Mouse (Mus musculus): ENCODE results near the gene Pnisr.

Gene Pnisr

DNA sequence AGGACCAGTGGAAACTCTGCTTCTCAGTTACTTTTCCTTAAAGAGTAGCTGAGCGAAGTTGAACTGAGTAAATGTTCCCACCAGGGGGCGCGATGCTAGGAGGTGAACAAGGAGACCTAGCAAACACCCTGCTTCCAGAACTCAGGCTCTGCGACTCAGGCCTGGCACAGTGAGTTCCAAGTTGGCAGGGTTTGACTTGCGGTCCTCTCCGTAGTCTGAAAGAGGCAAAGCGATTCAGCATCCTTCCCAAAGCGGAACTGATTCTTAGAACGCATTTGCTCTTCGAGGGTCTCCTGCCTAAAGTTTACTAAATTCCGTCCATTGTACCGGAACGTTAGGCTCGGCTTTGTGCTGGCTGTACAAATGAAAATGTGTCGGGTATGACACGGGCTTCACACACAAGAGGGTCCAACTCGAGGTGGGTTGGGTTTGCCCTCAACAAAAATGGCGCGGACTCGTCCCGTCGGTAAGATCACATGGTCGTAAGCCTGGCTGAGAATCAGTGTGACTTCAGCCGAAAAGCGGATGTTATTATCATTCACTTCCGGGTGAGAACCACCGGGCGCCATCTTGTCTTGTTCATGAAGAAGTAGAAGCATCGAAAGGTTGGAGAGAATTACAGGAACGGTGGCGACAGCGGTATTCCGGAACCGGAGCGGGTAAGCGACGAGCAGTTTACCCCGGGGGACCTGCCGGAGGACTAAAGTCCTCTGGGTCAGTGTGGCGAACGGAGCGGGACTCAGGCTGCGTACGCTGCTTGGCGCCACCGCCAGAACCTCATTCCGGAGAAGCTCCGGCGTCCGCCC, at the start of gene Pnisr:
TSS of gene Pnisr (plus strand) at position 103 of the 806 bp plus-strand sequence.
- peak; percentile 91 to 97 for DNase-seq (ENCODE audit: low spot score in 2 of 2)

DNA sequence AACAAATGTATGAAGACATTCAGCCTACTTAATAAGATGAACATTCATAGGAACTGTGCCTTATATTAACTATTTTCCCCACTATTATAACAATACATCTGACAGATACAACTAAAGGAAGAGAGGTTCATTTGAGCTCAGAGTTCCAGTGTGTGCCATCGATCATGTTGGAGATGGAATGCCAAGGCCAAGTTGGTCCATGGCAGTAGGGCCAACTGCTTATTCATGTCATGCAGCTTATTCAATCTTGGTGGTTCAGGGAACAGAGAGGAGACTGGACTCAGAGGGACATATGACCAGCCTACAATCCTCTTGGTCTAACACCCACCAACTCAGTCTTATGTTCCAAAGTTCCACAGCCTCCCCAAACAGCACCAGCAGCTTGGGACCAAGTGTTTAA, 46.4 kb upstream of the Pnisr start:
- no peak for DNase-seq (ENCODE audit: low spot score in 2 of 2)

GRCm38 (mm10) chr4:21801620-21802019, 45.8 kb upstream of the Pnisr start:
- DNase-seq (ENCODE audit: low spot score in 2 of 2) = no peak

DNA sequence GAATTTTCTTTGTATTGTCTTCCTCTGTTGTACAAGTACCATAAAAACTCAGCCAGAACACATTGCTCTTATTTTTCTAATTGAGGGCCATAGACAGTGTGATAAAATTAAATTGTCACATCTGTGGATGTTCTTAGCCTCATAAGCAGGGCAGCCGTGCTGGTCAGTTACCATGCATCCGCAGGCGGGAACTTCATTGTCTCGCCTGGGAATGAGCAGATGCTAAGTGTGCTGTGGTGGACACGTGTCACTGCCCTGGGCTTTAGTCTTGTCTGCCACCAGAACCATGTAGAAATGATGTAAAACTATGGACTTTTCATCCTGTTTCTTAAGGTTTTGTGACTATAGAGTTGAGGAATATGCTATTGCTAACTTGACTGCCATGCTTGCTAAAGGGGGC, 40.2 kb upstream of the Pnisr start:
- DNase-seq (ENCODE audit: low spot score in 2 of 2) = no peak

DNA sequence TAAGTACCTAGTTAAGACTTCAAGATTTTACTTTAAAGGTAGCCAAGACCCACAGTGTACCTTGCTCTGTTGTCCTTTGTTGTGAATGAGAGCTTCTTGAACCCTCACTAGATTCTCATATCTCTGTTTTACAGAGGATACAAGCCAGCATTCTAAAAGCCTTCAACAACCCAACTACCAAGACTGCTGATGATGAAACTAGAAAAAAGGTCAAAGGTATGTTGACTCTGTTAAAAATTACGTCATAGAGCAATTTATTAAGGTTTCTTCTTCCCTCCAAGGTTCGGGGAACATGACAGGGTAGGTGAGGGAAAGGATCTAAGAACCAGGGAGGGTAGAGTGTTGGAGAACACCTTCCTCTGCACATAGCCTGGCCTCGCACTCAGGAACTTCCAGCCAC, 36.8 kb upstream of the Pnisr start:
- DNase-seq (ENCODE audit: low spot score in 2 of 2) = no peak

DNA sequence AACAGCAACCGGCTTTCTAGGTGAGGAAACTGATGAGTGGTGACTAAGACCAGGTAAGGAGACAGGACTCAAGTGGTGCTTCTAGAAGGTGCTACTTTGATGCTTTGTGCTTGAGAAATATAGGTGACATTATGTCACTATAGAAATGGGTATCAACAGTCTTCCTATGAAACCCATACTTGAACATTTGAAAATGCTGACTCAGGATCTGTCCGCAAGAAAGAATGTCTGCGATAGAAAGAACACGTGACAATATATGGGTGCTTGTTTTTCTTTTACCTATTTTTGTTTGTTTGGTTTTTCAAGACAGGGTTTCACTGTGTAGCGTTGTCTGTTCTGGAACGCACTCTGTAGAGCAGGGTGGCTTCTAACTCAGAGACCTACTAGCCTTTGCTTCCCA, 34.7 kb upstream of the Pnisr start:
- DNase-seq (ENCODE audit: low spot score in 2 of 2) = no peak

DNA sequence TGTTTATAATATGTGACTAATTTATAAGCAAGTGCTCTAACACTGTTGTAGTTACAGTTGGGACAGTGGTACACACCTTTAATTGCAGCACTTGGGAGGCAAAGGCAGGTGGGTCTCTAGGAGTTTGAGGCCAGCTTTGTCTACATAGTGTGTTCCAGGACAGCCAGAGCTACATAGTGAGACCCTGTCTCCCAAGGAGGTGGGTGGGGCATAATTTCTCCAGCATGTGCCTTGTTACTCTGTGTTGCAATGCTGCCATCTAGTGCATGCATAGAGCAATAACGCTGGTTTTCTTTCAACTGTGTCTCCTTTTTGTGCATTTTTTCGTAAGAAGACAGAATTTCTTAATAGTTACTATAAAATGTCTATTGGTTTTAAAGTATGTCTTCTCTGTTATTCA, 33.4 kb upstream of the Pnisr start:
- DNase-seq (ENCODE audit: low spot score in 2 of 2) = peak in 1 of 2 experiments; percentile 44

- no peak for DNase-seq (ENCODE audit: low spot score in 2 of 2)
Observed at GRCm38 (mm10) chr4:21826616-21827015, 20.8 kb upstream of the Pnisr start.

GRCm38 (mm10) chr4:21832844-21833243, 14.5 kb upstream of the Pnisr start:
- DNase-seq (ENCODE audit: low spot score in 2 of 2) = no peak

DNA sequence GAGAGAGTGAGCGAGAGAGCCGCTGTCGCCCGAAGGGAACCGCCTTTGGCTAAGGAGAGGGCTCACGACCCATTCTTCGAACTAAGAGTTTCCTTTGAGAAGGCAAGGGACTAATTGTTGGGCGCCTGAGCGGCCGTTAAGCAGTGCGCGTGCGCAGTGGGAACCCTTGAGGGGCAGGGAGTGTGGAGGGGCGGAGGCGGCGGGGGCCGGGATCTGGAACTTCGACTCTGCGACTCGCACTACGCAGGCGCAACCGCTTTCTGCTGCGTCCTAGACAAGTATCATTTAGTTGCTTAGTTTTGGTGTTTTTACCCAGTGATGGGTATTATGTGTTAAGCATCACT, 876 bp downstream of the Pnisr start:
- peak; percentile 61 to 84 for DNase-seq (ENCODE audit: low spot score in 2 of 2)

GRCm38 (mm10) chr4:21857481-21857880, 10.1 kb downstream of the Pnisr start:
- DNase-seq (ENCODE audit: low spot score in 2 of 2) = no peak

GRCm38 (mm10) chr4:21865226-21865625, 17.8 kb downstream of the Pnisr start:
- DNase-seq (ENCODE audit: low spot score in 2 of 2) = no peak

DNA sequence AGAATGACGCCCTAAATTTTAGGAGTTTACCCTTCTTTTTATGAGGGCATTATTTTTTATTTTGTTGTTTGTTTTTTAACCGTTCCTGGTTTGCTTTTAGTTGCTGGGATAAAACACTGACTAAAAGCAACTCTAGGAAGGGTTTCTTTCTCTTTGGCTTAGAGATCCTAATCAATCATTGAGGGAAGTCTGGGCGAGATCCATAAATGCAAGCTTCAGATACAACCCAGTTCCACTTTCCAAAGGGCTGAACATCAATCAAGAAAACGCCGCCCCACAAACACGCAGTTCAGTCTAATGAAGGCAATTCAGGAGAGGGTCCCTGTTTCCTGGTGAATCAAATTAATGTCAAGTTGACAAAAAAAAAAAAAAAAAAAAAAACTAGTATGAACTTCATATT, 31.4 kb downstream of the Pnisr start:
- no peak for DNase-seq (ENCODE audit: low spot score in 2 of 2)

DNA sequence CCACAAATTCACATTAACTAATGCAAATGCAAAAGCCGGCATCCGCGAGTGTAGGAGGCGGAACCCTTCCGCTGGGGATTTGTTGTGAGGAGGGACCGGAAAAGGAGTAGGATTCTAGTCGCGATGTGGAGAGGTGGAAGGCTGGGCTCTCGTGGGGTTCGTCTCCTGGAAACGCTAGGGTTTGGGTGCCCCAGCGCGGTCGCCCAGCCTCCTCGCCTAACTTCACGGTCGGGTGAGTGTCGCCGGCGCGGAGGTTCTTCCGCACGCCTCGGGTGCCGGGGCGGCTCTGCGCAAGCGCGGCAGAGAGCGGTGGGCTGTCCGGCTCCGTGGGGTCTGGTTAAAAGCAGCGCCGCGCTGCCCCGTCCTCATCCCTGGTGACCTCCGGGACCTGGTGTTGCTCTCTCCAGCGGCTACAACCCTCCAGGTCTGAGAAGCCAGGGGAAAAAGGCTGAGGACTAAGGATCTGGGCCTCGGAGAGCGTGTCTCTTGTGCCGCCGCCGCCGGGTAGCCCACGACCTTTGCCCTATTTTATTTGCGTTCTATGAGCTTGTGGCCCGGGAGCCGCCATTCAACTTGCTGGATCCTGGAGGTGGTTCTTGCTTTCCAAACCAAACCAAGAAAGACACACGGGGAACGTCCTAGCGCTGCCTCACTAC, 32.3 kb downstream of the Pnisr start, which contains the start of gene Coq3:
TSS of gene Coq3 (plus strand) at position 109 of the 656 bp plus-strand sequence.
- DNase-seq (ENCODE audit: low spot score in 2 of 2) = peak; percentile 76 to 87

- no peak for DNase-seq (ENCODE audit: low spot score in 2 of 2)
Observed at GRCm38 (mm10) chr4:21882806-21883205, 35.4 kb downstream of the Pnisr start.

DNA sequence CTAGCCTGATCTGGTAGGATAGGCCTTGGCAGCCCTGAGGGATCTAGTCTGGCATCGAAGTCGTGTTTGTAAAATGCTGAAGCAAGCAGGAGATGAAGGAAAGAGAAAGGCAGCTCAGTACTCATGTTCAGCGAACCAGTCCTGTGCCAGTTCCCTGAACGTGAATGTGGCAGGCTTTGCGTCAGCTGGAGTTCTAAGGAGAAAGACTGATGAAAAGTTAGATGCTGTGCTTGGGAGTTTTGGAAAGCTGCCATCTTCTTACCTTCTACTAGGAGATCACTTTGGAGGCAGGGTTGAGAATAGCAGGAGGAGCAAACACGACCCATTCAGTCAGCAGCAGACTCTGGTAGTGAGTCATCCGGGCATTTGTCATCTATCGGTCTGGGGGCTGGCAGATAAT, 38.4 kb downstream of the Pnisr start:
- DNase-seq (ENCODE audit: low spot score in 2 of 2) = no peak

All from left cerebral cortex, adult 9 months (tissue).